Mouse (Mus musculus) stomach, postnatal 0 days (tissue): ENCODE data around the gene Trim44.

Source experiments
- CTCF ChIP-seq: IDR thresholded peaks from 2 replicates; pipeline ENCODE4 v1.5.1; 2016; ENCODE audit warnings: antibody characterized with exemption, low read depth, mild to moderate bottlenecking, moderate library complexity
- EP300 ChIP-seq: optimal IDR thresholded peaks from 2 replicates; pipeline ENCODE3; 2016; ENCODE audit warnings: antibody characterized with exemption

- TF ChIP-seq CTCF: no peak
- no peak for TF ChIP-seq EP300
These were observed 151.5 kb downstream of the Trim44 start for GRCm38 (mm10) chr2:102256100-102256499.
